Mouse (Mus musculus): ENCODE measurements at regions not wholly inside any gene's neighbourhood (a gene's known extent, or its start where the extent isn't known, plus 50 kb on each side); places are given as distances from the start of the nearest gene placed in this dataset.

DNA sequence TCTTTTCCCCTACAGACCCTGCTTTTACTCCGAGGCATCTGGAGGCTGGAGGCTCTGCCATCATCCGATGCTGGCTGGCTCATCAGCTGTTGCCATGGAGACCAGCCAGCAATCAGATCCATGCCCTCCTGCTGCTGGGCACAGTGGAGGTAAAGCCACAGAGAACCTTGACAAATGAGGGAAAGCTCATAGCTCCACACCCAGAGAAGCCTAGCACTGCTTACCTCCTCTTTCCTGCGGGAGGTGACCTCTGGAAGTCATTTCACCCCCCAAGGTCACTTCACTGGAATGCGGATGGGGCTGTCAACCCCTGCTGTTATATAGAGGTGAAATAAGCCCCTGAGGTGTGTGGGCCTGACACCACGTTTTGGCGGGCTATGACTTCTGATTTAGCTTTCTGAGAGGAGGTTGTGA is 55.9 kb upstream of the Tnrc6c start:
- no peak for TF ChIP-seq POLR2A (IDR thresholded peaks at IDR 0.05; ENCODE audit: control insufficient read depth, low read depth, low read length)
- no peak for TF ChIP-seq CTCF (IDR thresholded peaks at IDR 0.05; ENCODE audit: control insufficient read depth, insufficient read depth, insufficient replicate concordance, low read depth, low read length)
